Mouse (Mus musculus) forebrain, embryonic 16.5 days (tissue): ENCODE data around the gene Aifm3. TPM values are rescaled to one million over a fixed set of nuclear protein-coding genes. Genes with fewer than 3 reads are reported as not detected.

Experiments used
- polyA plus RNA-seq: library from polyadenylated mRNA; unstranded; fragments of >200 nt; fragmentation: Nextera tagmentation; extraction: Ambion mirVana; gene quantifications from 2 replicates; pipeline ENCODE4 v1.2.1, GENCODE M21; 2015

Aifm3 gene
- polyA plus RNA-seq, 1 experiment from 2014 or later = 12.6 TPM

Other genes starting within 250 kb of the Aifm3 start
- 23.0 and 43.0 TPM in 2 replicates for gene Tmem191c, start 213.5 kb upstream of the Aifm3 start, polyA plus RNA-seq
- 1.4 and 2.1 TPM in 2 replicates for gene Serpind1, start 158.2 kb upstream of the Aifm3 start, polyA plus RNA-seq
- 25.4 and 31.8 TPM in 2 replicates for gene Snap29, start 83.6 kb upstream of the Aifm3 start, polyA plus RNA-seq
- gene Pi4ka, start 83.3 kb upstream of the Aifm3 start, polyA plus RNA-seq = 67.4 and 70.4 TPM in 2 replicates
- 104 and 122 TPM in 2 replicates for gene Crkl, start 37.6 kb upstream of the Aifm3 start, polyA plus RNA-seq
- gene Lztr1, start 19.1 kb downstream of the Aifm3 start, polyA plus RNA-seq = 130 and 150 TPM in 2 replicates
- gene Thap7, start 41.5 kb downstream of the Aifm3 start, polyA plus RNA-seq = 66.3 and 66.5 TPM in 2 replicates
- 0.38 and 1.0 TPM in 2 replicates for gene Lrrc74b, start 71.6 kb downstream of the Aifm3 start, polyA plus RNA-seq
- 1.5 and 1.6 TPM in 2 replicates for gene P2rx6, start 72.3 kb downstream of the Aifm3 start, polyA plus RNA-seq
- 35.0 and 44.5 TPM in 2 replicates for gene Slc7a4, start 93.6 kb downstream of the Aifm3 start, polyA plus RNA-seq
- 33.4 and 38.3 TPM in 2 replicates for gene Smpd4, start 129.7 kb downstream of the Aifm3 start, polyA plus RNA-seq
- 5.5 and 7.7 TPM in 2 replicates for gene Ccdc74a, start 156.9 kb downstream of the Aifm3 start, polyA plus RNA-seq
- 41.9 and 50.1 TPM in 2 replicates for gene Med15, start 243.3 kb downstream of the Aifm3 start, polyA plus RNA-seq